Mouse (Mus musculus): ENCODE measurements around the gene Sh3bp2.

DNA sequence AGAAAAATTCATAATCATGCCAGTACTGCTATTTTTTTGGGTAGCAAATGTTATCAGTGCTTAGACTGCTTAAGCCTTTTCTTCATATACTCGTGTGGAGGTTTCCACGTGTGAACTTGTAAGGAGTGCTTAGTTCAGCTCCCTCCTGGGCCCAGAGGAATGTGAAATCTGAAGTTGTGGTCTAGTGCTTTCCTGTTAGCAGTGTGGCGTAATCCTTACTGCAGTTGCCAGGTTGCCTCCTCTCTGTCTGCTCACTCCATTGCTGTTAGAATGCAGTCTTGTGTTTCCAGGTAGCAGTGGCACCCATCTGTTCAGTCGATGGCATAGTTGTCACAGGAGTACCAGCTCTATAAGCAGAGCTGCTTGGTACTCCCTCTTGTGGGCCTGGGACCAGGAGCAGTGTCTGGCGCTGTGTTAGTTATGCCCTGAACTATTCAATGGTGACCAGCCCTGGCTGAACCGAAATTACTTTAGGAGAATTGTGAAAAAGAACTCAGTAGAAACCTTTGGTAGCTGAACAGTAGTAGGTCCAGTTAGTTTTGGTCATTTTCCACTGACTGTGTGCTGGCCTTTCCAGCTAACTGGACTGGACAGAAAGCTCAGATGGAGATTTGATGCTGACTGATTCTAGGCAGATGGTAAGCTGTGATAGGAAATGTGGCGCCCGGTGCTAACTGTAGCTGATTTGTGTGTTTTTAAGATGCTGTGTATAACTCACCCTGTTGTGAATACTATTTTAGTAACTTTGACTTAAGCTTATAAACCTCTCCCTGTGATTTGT is 81.7 kb downstream of the Sh3bp2 start:
- TF ChIP-seq POU5F1 (IDR thresholded peaks at IDR 0.05; ENCODE audit: borderline replicate concordance, low read length) (no peak), CTCF (conservative IDR thresholded peaks at IDR 0.05; ENCODE audit: low read length) (no peak)

All from E14TG2a.4 (cell line).